Mouse (Mus musculus) central nervous system, embryonic 14 days (tissue): ENCODE measurements around the gene Zc3hav1. TPM values are rescaled to one million over a fixed set of nuclear protein-coding genes. Genes with fewer than 3 reads are reported as not detected.

Source experiments
- polyA plus RNA-seq: library from polyadenylated mRNA; depleted of rRNA; stranded (reverse); fragments of >200 nt; gene quantifications from 2 replicates; pipeline ENCODE4 v1.2.3, GENCODE M21; 2012; rRNA removed

The Zc3hav1 gene
- polyA plus RNA-seq: 1.8 and 2.0 TPM in 2 replicates

GRCm38 (mm10) chr6:38353811-38354722 lies at the start of gene Zc3hav1:
Zc3hav1 (minus strand) TSS chr6:38354603.

GRCm38 (mm10) chr6:38381129-38381771 lies 26.8 kb upstream of the Zc3hav1 start, which contains the start of gene Ttc26:
Ttc26 (plus strand) TSS chr6:38381469.

GRCm38 (mm10) chr6:38298761-38299401 lies 55.5 kb downstream of the Zc3hav1 start, which contains the start of gene Zc3hav1l:
Zc3hav1l (minus strand) TSS chr6:38299259.

Other genes with a start within 250 kb of the Zc3hav1 start
- gene Tmem213, start 245.3 kb downstream of the Zc3hav1 start, polyA plus RNA-seq: 0.35 TPM in 1 of 2 replicates, not detected in the other
- gene Atp6v0a4, start 230.0 kb downstream of the Zc3hav1 start, polyA plus RNA-seq: 0.34 and 0.54 TPM in 2 replicates
- 31.0 and 31.6 TPM in 2 replicates for gene D630045J12Rik, start 100.6 kb downstream of the Zc3hav1 start, polyA plus RNA-seq
- 25.2 and 27.3 TPM in 2 replicates for gene Zc3hav1l, start 55.3 kb downstream of the Zc3hav1 start, polyA plus RNA-seq
- gene Ttc26, start 26.9 kb upstream of the Zc3hav1 start, polyA plus RNA-seq: 7.1 and 7.9 TPM in 2 replicates
- gene Ubn2, start 79.3 kb upstream of the Zc3hav1 start, polyA plus RNA-seq: 29.1 and 30.3 TPM in 2 replicates
- 145 and 159 TPM in 2 replicates for gene Fmc1, start 178.9 kb upstream of the Zc3hav1 start, polyA plus RNA-seq
- 149 and 177 TPM in 2 replicates for gene Luc7l2, start 196.7 kb upstream of the Zc3hav1 start, polyA plus RNA-seq